Mouse (Mus musculus) kidney, adult 2 months (tissue): ENCODE data around the gene Prkce.

Source experiments
- CTCF ChIP-seq: fragments of 200-500 bp; conservative IDR thresholded peaks from 2 replicates; pipeline ENCODE4 v1.5.1; 2011; ENCODE audit warnings: low read depth, mild to moderate bottlenecking, control low read depth, low read length, moderate library complexity, mixed read lengths; ENCODE audit not compliant: insufficient read depth, insufficient read length
- POLR2A ChIP-seq: fragments of 200-500 bp; IDR thresholded peaks from one replicate; pipeline ENCODE4 v1.6.1; 2011; ENCODE audit warnings: low read depth, low read length, control low read depth

DNA sequence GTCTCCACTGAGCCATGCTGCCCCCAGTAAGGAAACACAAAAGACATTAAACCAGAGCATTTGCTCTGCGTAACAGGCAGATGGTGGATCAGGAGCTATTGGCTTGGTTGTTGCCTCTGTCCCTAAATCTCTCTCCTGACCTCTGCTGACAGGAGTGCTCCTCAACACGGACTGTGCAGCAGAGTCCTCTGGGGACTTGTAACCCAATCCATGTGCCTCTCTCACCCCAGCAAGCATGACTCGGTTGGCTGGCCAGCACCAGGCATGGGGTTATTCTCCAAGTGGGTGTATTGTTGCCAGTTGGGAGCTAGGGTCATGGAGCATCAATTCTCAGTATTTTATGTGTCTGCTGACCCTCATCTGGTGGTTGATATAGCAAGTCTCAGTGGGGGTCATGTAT is 295.8 kb downstream of the Prkce start:
- TF ChIP-seq CTCF (no peak), POLR2A (no peak)
